Mouse (Mus musculus) kidney, adult 9 months (tissue): Measurements from ENCODE around the gene Rbfox1.

Experiments used
- DNase-seq: peaks from one replicate; pipeline ENCODE4 v3.0.0; 2022

Gene Rbfox1

DNA sequence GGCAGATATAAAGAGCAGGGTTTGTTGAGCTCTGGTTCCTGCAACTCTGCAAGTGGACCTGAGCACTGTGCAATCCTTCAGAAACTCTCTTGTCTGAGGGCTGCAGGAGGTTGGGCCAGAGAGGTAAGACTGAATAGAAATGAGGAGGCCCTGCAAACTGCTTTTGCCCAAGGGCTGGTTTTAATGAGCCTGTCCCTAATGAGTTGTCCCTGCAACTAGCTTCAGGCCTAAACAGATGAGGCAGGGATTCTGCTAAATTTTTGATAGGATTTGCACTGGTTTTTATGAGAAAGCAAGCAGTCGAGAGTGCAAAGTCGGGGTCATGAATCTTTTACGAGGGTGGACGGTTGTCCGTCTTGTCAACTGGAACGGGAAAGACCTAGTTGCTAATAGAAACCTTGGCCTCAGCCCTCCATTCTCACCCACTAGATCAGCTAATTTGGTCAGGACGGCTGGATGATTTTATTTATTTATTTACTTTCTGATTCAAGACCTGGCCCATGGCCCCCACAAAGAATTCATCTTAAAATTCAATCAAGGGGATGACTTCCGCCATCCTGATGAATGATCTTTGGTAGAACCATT is 1279.1 kb downstream of the Rbfox1 start:
- DNase-seq: no peak

DNA sequence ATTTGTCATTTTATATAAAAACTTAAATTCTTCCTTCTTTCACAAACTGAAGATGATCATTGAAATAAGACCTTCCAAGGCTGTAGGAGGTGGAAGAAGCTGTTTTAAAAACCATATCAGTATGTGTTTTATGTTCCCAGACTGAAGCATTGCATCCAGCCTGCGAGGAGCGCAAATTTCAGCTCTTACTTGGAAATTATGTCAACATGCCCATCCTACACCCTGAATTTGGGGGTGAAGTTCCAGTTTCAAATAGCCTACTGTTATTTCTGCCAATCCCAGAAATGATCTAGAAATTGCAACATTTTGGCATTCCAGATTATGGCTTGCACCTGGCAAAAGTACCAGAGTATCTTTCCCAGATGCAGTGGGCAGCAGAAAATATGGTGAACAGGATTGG is 1290.8 kb downstream of the Rbfox1 start:
- DNase-seq: no peak

GRCm38 (mm10) chr16:7187788-7188187 is 1302.6 kb downstream of the Rbfox1 start:
- DNase-seq: no peak

- DNase-seq: no peak
Measured at GRCm38 (mm10) chr16:7193535-7193934, 1308.4 kb downstream of the Rbfox1 start.

- no peak for DNase-seq
Measured at GRCm38 (mm10) chr16:7197953-7198352, 1312.8 kb downstream of the Rbfox1 start.

GRCm38 (mm10) chr16:7200239-7200638 is 1315.1 kb downstream of the Rbfox1 start:
- DNase-seq: no peak

DNA sequence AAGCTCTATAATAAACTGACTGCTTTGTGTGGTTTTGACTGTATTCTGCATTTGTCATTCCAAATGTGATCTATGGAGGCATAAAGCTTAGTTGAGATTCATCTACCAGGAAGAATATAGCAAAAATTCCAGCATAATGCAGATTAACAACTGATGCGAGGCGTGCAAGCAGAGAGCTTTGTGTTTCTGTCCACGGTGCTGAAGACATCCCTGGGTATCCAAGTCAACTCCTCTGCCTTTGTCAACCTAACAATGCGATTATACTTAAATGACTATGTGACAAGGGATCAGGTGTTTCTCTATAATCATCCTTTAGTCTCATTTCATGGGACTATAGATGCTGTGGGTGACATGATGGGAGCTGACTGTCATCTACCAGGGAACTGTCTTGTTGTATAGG is 1316.7 kb downstream of the Rbfox1 start:
- DNase-seq: no peak

DNA sequence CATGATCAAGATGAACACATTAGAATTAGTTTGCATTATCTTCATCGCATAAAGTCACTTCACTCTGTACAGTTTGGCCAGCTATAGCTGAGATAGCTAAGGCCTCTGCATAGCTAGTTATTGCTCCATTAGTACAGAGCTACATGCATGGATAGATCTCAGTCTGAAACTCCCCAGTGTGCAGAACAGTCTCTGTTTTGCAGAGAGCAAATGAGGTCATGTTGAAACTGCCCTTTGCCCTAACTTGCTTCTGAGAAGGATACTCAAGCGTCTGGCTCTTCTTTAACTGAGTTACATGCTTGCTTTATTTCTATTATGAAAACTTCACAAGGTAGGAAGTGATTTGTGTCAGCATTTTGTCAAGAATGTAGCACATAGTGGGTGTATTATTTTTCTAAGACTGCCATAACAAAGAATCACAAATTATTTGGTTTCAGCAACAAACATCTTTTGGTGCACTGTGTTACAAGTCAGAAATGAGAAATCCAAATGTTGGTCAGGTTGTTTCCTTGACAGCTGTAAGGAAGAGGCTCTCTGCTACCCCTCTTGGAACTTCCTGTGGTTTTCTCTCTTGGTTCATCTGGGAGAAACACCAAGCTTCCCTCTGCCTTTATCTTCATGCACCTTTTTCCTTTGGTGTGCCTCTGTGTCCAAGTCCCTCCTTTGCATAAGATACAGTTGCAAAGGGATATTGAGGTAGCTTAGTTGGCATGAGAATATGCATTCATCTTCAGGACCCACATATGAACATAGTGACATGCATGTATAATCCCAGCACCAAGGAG is 1321.2 kb downstream of the Rbfox1 start:
- DNase-seq: peak; percentile 64

DNA sequence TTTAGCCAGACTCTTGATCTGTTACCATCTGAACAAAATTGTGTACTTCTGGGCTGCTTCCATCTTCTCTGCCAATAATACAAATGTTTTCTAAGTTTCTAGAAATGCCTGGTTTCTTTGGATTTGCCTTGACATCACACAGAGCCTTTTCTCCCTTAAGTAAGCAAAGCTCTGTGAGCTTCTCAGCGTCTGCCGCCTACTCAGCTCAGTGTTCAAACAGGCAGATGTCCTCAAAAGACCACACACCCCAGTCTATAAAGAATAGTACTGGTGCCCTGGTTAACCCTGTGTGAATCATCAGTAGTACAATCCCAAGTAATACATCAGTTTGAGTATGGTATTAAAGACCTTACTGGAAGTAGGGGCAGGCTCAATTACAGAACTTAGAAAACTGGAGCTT is 1322.4 kb downstream of the Rbfox1 start:
- no peak for DNase-seq

DNA sequence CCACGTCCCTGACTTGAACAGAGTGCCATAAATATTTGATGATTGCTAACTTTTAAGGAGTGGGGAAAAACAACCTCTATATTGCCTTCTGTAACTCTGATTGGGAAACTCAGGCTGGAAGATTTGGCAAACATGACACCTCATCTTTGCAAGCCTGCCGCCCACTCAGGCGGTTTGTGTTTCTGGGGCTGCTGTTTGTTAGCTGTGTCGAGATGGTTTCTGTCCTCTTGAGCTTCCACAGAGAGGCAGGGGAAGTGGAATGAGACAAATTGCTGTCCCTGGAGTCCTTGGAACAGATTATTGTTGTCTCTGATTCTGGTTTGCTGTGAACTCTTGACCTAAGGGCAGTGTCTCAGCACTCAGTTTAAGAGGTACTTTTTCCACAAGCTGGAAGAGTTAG is 1327.6 kb downstream of the Rbfox1 start:
- no peak for DNase-seq

GRCm38 (mm10) chr16:7223265-7223664 is 1338.1 kb downstream of the Rbfox1 start:
- DNase-seq: no peak

DNA sequence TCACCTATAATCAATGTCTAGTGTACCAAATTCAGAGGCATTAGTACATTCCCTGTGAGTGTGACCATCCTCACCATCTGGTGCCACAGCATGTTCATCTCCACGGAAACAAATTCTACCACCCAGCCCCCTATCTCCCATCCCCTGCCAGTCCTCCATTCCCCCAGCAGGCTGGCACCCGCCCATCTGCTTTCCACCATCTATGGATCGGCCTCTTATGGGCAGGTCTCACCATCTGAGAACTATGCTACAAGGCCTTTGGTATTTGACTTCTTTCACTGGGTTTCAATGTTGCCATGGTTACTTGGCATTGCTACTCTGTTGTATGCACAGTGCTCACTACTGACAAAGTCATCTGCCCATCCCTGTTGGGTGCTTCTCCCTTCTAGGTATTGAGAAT is 1340.8 kb downstream of the Rbfox1 start:
- no peak for DNase-seq

- DNase-seq: no peak
Measured at GRCm38 (mm10) chr16:7228246-7228645, 1343.1 kb downstream of the Rbfox1 start.

DNA sequence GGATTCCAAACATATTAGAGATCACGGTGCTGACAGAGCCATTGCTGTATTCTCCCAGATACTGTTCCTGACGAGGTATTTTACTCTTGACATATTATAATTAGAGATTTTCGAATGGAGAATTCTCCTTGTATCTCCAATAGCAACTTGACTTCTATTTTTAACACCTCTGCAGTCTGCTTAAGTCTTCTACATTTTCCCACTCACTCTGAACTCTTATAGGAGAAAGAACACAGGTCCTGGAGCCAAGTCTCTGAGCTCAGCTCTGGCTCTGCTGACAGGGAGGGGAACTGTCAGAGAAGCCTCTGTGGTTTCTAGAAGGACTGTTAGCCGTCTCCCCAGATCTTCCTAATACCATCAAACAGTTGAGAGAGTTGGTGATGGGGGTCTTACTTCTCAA is 1344.1 kb downstream of the Rbfox1 start:
- no peak for DNase-seq

DNA sequence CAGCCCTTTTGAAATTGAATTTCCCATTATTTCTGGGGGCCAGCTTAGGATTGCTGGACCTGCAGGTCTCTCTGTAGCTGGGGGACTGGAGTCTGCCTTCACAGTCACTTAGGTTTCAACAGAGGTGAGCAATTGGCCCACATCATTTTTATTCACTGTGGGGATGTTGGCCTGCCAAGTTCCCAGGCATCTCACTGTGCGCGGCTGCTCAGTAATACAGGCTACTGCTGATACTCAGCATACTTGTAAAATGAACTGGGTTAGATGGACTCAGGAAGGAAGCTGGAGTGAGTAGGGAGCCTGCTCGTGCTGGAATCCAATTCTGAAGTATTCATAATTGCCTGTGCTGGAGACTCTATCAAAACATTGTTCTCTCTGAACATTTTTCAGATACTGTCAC is 1356.5 kb downstream of the Rbfox1 start:
- no peak for DNase-seq

DNA sequence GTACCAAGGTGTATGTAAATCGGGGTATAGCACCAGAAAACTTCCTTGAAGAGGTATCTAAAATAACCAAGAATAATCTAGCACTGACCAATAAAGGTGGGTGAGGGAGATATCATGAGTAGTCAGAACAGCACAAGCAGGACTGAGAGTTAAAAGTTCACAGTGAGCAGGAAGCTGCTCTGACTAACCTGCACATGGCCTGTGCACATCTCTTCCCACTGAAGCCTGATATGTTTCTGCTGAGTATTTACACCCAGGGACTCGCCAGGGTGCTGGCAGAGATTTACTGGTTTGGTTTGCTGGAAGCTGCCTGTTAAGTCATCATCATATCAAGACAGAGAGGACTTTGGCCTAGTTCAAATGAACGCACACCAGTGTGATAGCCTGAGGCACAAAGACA is 1357.3 kb downstream of the Rbfox1 start:
- DNase-seq: no peak

GRCm38 (mm10) chr16:7244382-7244781 is 1359.2 kb downstream of the Rbfox1 start:
- no peak for DNase-seq

- no peak for DNase-seq
Measured at GRCm38 (mm10) chr16:7251696-7252095, 1366.5 kb downstream of the Rbfox1 start.

GRCm38 (mm10) chr16:7257366-7257765 is 1372.2 kb downstream of the Rbfox1 start:
- DNase-seq: no peak

DNA sequence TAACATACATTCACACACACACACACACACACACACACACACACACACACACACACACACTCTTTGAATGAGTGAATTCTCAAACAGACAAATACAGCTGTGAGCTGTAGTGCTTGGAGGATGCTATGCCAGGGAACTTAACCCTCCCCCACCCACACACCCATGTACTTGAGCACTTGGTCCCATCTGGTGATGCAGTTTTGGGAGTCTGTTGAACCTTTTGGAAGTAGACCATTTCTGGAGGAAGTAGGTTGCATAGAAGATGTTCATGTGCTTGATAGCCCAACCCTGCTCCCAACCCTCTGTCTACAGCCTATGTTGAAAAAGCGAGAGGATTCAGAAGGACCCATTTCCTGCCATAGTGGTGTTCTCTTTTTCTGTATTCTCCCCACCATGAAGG is 1378.1 kb downstream of the Rbfox1 start:
- no peak for DNase-seq

DNA sequence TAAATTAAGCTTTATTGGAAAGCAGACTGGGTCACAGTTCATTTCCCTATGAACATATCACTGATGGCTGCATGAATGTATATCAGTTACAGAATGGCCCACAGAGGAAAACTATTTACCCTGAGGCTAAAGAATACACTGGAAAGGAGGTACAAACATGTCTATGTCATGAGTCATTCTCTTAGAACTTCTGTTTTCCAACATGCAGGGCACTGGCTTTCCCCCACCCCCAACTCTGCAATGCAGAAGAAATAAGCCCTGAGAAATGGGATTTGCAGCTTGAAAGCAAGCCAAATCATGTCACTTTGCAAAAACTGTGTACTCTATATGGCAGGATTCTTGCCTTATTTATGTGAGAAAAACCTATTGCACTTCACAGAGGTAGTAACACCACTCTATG is 1380.6 kb downstream of the Rbfox1 start:
- no peak for DNase-seq

GRCm38 (mm10) chr16:7275501-7275900 is 1390.3 kb downstream of the Rbfox1 start:
- no peak for DNase-seq

GRCm38 (mm10) chr16:7275901-7276300 is 1390.7 kb downstream of the Rbfox1 start:
- peak; percentile 16 for DNase-seq

DNA sequence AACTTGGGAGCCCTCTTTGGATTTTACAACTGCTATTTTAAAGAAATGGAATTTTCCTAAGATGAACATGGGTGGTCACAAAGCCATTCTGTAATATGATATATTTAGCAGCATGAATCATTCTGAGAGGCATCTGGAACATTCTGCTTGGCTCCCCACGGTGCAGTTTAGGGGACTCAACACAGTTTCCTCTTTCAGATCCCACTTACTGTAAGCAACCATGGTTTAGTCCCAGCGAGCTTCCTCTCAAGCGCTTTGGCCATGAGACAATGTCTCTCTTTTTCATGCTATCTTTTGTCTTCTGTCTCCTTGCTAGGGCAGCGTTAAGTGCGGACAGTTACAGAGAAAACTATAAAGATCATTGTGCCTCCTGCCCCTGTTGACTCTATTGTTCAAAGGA is 1394.4 kb downstream of the Rbfox1 start:
- DNase-seq: peak; percentile 9

DNA sequence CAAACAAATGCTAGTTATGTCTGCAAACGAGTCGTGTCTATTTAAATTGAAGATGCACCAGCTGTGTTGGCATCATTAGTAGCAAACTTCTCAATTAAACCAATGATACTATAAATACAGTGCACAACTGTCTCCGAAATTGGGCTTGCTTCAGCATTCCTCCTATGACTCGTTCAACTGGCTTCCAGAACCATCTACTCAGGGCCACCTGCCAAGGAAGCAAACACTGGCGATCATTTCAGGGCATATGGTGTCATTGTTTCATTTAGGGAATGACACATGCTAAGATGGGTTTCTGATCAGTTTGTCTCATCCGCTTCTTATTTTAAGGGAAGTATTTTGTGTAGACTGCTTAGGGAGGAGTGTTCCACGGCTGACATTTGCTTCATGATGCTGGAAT is 1397.1 kb downstream of the Rbfox1 start:
- DNase-seq: no peak
